Mouse (Mus musculus): Measurements from ENCODE around the gene Grin2c.

DNA sequence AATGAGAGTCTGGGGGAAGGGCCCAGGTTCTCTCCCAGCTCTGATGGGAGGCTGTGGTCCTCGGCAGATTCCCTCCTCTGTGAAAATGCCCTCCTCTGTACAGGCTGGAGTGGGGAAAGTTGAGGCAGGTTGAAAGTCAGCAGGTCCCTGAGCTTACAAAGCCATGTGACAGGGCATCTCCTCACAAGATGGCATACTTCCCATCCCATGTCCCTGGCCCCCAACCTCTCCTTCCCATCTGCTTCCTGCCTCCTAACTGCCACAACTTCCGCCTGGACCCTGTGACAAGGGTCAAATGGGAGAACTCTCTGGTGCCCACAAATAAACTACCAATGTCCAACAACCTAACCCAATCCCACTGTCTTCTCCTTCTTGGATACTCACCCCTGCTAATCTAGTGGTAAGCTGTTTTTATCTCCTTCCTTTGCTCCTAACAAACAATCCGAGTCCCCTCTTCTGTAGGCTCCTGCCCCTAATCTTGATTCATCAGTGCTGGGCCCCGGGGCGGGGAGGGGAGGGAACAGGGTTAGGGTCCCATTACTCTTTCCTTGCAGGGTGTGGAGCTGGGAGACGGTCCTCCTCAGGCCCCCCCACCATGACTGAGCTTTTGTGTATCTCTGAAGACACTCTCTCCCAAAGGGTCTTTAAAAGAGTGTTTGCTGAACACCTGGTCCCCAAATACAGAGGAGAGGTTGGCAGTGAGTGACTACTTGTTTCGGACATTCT is 2.7 kb downstream of the Grin2c start:
- no peak for TF ChIP-seq CTCF (IDR thresholded peaks at IDR 0.05; ENCODE audit: control insufficient read depth, insufficient read depth, insufficient read length)
- TF ChIP-seq MYOD1 (IDR thresholded peaks at IDR 0.05; ENCODE audit: control insufficient read depth, insufficient read length, low read depth) = no peak
- no peak for TF ChIP-seq USF1 (IDR thresholded peaks at IDR 0.05; ENCODE audit: low read depth)
- no peak for TF ChIP-seq MAX (IDR thresholded peaks at IDR 0.05)
- TF ChIP-seq CEBPB (IDR thresholded peaks at IDR 0.05; ENCODE audit: low read depth) = no peak
- TF ChIP-seq FOSL1 (IDR thresholded peaks at IDR 0.05; ENCODE audit: insufficient read depth, low read length, poor library complexity, severe bottlenecking) = no peak
- TF ChIP-seq MYOG (IDR thresholded peaks at IDR 0.05; ENCODE audit: control insufficient read depth, extremely low read depth, insufficient read length) = no peak
